Mouse (Mus musculus) spleen, postnatal 4 days (tissue): ENCODE measurements around the gene Fuca2.
"Not testable (repeated sequence)": the region's sequence is repeated elsewhere in the genome, so short reads cannot be mapped to it uniquely, and the experiment has no call there.

Experiments used
- DNase-seq, 2 experiments: peaks; one replicate each; pipeline ENCODE4 v3.0.0; 2022; ENCODE audit warnings: low spot score in 2 of 2

Gene Fuca2

DNA sequence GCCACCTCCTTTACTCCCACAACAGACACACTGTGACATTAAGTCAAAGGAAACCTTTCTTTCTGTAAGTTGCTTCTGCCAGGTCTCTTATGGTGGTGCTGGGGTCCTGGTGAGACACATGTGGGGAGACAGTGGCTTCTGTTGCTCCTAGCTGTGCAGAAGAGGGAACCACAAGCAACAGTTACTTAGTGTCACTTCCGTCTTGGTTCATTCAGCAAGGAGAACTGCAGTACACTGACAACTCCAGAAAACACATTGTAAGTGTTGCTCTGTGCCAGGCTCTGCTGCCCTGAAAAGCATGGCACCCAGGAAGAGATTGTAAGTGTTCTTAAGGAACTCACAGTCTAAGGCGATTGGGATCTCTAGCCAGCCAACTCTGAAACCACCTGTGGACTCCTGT, at the start of gene Fuca2:
Gene Fuca2, plus strand, starts transcription at position 210 of the 400 bp plus-strand sequence.
- DNase-seq, result no peak

DNA sequence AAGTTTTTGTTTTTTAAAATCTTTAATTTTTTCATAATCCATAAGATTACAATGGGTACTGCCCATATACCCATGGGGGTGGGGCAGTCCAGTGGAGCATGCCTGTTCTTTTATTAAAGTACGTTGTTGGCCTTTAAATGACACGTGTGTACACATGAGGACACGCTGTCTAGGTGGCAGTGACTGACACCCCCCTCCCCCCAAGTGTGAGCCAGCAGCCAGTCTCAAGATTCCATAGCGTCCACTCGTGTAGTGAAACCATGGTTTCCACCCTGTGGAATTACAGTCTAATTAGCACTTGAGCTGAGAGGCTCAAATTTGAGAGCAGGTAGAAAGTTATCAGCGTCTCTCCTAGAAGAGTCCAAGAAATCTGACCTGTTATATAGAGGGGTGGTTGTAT, 47.7 kb upstream of the Fuca2 start:
- peak in 1 of 2 experiments; percentile 37 for DNase-seq

DNA sequence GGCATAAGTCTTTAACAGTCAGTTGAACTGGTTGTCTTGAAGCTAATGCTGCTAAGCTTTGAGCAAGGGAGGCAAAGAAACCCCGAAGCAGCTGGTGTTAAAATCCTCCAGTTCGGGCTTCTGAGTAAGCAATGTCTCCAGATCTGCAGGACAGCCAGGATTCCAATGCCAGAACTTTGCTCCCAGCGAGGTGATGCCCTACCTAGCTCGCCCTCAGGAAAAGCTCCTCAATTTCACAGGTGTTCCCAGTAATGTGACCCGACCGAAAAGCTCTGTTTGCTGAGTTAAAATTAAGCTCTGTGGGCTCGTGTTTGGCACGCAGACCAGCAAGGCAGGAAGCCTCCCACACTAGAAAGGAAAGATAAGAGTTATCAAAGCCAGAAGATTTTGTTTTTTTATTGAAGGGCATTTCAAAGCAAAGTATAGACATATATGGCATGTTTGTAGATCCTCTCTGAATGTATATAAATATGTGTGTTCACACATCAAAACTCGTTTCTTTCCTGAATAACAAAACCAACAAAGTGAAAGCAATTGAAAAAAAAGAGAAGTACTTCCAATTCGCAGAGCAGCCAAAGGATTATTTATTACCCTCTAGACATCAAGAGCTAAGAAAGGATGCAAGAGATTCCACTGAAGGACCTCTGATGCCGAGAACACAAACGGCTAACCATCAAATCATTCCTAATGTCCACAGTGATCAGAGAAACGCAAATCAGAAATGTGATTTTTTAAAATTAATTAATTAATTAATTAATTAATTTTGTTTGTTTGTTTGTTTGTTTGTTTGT, 45.9 kb upstream of the Fuca2 start:
- peak in 1 of 2 experiments; percentile 52 for DNase-seq

GRCm38 (mm10) chr10:13464295-13464694, 35.0 kb upstream of the Fuca2 start:
- DNase-seq, result not testable (repeated sequence)

DNA sequence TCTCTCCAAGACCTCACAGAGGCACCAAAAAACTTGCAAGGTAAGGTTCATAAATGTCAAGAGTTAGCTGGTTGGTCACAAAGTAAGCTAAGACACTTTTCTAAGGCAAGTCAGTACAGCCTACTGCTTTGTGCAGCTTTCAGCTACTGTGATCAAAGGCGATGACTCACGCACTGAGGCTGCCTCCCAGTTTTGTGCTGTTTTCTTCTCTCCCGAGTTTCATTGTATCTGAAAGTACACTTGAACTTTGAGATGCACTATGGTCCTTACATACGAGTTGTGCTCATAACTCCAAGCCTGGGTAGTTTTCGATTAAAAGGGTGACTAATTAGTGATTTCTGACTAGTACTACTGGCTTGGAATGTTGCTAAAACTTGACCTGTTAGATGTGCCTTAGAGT, 32.4 kb upstream of the Fuca2 start:
- no peak for DNase-seq

DNA sequence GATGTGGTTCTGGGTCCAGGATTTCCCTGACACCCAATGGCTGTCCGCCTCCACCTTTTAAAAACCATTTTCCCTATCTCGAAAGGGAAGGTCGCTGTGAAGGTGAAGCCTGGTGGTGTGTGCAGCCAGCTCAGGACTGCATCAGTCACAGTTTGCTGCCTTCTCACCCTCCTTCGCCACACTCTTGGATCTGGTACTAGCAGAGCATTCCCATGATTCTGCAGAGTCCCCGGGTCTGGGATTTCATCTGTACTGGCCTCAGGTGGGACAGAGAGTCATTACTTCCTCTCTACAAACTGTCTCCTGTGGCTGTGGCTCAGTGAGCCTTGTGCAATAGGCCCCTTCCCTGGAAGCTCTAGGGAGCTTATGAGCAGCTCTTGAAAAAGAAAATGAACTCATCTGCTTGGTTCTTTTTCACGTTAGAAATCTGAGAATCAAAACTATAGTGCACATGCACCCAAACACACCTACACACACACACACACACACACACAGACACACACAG, 31.3 kb upstream of the Fuca2 start:
- DNase-seq, result not testable (repeated sequence)

GRCm38 (mm10) chr10:13470236-13470635, 29.1 kb upstream of the Fuca2 start:
- peak; percentile 18 to 63 for DNase-seq

- DNase-seq, result peak in 1 of 2 experiments; percentile 10
Observed at GRCm38 (mm10) chr10:13473287-13473832, 26.0 kb upstream of the Fuca2 start.

DNA sequence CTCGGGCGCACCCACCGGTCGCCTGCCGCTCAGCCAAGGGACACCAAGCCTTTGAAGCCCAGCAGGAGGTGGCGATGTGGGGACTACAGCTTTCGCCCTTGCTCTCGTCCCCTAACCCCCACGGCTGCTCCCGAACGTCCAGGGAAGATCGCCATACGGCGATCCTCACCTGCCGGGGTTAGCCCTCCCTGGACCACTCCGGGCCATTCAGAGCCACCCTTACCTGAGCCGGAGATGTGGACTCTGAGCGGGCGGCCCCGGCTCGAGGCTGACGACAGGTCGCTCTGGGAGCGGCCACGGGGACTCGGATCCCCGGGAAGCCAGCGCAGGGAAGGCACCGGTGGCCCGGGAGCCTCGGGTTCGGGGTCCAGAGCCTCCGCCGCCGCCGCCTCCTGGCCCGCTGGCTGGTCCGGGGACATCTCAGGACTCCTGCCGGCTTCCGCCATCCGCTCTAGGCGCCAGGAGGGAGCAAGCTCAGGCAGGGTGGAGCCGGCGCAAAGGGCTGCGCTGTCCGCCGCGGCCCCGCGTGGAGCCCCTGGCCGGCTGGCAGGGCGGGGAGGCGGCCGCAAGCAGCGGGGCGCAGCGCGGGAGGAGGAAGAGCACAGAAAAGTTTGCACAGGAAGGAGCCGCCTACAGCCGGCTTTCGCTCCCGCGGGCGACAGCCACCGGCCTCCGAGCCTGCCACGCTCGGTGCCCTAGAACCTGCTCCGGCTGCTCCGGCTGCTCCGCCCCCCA, 25.3 kb upstream of the Fuca2 start, which contains the start of gene Phactr2:
Gene Phactr2, minus strand, starts transcription at position 580 of the 735 bp plus-strand sequence.
- DNase-seq, result peak; percentile 37 to 78

DNA sequence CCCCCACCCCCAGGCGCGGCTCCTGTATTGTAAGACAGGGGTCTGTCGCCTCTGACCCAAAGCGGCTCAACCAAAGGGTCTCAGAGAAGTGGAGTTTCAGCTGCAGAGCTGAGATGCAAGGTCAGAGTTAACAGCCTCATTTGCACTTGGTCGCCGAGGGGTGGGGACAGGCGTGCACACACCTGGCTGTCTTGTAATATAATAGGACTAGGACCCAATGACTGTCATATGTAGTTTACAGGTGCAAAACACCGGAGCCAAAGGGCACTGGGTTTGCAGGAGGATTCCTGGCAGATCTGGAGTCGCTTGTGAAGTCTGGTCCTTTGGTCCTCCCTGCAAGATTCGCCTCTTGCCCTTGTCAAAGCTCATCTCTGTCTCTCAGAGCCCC, 24.8 kb upstream of the Fuca2 start:
- no peak for DNase-seq

DNA sequence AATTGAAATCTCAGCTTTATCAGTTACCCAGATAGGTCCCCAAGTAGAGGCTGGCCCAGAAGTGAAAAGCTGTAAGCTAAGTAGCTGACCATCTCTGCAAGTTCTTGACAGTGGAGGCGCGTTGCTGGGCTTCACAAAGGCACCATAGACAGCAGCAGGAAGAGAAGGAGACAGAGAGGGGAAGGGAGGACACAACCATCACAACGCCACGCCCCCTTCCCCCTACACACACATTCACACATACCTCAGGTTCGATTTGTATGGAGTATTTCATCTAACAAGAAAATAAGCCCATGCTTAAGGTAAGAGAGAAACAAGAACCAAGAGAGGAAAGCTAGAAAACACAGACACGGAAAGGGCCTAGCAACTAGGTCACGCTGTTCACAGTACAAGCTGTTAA, 24.2 kb upstream of the Fuca2 start:
- DNase-seq, result no peak

DNA sequence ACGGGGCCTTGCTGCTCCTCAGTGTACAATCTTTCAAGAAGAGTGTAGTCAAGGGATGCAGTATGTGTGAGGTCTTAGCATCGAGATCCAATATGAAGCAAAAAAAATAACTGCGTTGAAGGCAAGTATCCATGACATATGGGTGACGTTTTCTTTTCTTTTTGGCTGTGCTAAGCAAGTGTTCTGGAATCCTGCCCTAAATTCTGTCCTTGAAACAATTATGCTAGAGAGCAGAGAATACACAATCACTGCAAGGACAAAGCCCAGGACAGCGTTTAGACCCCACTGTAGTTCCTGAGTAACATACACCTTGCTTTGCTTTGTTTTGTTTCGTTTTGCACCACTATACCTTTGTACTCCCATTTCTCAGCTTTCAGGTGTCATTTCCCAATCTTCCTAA, 20.0 kb upstream of the Fuca2 start:
- no peak for DNase-seq

DNA sequence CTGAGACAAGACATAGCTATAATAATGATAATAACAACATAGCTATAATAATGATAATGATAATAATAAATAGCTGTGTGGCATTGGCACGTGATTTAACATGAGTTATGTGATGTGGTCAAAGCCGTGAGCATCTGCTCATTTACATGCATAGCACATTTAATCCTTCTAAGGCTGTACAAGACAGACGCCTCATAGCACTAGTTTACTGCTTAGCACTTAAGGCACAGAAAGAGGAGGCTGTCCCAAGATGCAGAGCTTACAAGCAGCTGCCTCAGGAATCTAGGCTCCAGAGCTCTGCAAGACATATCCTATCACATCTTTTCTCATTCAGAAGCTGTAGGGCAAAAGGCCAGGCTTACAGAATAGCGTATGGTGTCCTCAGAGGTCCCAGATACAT, 13.4 kb upstream of the Fuca2 start:
- no peak for DNase-seq

DNA sequence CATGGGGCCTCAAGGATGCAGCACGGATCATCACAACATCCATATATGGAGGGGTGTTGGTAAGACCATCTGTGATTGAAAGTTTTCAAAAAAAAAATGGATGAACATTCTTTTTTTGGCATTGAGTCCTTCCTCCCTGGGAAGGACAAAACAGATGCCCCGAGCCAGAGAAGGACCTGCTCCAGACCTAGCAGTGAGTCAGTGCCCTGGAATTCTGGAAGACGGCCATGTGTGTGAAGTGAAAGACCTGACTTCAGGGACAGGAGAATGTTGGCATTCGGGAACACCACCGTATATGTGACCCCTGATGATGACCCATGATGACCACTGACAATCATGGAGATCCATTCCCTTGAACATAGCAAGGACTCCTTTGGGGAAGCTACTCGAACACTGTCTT, 9.7 kb upstream of the Fuca2 start:
- DNase-seq, result no peak

DNA sequence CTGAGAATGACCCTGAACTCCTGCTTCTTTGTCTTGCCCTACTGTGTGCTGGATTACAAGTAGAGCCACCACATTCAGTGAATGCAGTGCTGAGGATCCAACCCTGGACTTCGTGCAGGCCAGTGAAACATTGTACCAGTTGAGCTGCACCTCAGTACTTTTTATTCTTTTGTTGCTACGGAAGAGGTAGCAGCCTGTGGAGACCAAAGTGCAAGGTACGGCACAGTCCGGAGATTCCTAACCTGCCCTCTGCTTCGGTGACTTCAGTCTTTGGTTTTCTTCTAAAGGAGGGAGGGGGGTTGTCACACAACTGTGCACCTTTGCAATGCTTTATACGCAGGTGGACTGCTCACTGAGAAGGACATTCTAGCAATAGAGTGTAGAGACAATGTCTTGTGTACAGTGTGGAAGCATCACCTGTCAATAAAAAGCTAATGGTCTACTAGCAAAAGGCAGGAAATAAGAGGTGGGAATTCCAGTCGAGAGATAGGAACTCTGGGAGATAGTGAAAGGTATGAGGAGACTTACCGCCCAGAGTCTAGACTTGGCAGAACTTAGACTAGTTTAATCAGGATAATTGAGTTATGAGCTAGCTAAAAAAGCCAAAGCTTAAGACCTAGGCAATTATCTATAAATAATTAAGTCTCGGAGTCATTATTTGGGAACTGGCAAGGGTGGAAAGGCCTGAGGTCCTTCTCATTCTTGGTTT, 5.2 kb upstream of the Fuca2 start:
- DNase-seq, result no peak

DNA sequence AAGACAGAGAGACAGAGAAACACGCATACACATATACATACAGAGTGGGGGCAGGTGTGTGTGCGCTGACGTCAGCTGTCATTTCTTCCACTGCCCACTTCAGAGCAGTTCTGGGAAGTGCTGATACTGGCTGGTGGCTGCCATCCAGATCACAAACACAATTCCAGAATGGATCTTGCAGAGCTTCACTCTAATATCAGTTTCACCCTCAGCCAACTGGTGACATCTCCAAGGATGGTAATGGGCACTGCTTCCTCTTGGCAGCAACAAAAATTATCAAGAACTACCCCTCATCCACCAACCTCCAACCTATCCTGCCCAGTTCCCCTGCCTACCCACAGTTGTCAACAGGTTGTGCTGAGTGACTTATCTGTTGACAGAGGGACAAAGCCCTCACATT, 3.0 kb upstream of the Fuca2 start:
- DNase-seq, result no peak

GRCm38 (mm10) chr10:13500473-13500872, 1.1 kb downstream of the Fuca2 start:
- DNase-seq, result peak in 1 of 2 experiments; percentile 68

GRCm38 (mm10) chr10:13500938-13501496, 1.7 kb downstream of the Fuca2 start:
- DNase-seq, result peak; percentile 82 to 89

DNA sequence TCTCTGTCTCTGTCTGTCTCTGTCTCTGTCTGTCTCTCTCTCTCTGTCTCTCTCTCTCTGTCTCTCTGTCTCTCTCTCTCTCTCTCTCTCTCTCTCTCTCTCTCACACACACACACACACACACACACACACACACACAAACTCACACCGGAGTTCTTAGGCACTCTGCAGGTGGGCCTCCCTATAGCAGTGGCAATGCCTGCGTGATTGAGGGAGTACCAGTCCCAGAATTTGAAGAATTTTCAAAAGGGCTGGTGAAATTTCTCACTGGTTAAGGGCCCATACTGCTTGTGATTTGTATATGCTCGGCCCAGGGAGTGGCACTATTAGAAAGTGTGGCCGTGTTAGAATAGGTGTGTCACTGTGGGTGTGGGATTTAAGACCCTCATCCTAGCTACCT, 2.2 kb downstream of the Fuca2 start:
- DNase-seq, result not testable (repeated sequence)

- DNase-seq, result peak in 1 of 2 experiments; percentile 34
Observed at GRCm38 (mm10) chr10:13502371-13502770, 3.0 kb downstream of the Fuca2 start.

- DNase-seq, result no peak
Observed at GRCm38 (mm10) chr10:13521857-13522256, 22.5 kb downstream of the Fuca2 start.
